Mouse (Mus musculus): Measurements from ENCODE around the gene Myb. TPM values are rescaled to one million over a fixed set of nuclear protein-coding genes. Genes with fewer than 3 reads are reported as not detected.
"Not testable (repeated sequence)": the region's sequence is repeated elsewhere in the genome, so short reads cannot be mapped to it uniquely, and the experiment has no call there.

The Myb gene
- polyA plus RNA-seq, 1 experiment = 8.4 TPM

- TF ChIP-seq POLR2A (IDR thresholded peaks at IDR 0.05; ENCODE audit: low read depth, low read length) (no peak), CTCF (IDR thresholded peaks at IDR 0.05; ENCODE audit: extremely low read depth, insufficient read length, insufficient replicate concordance, low read depth, low read length) (no peak)
- Histone ChIP-seq H3K27ac (ENCODE audit: insufficient read depth, low read depth, low read length) (no peak overlapping the region), H3K27me3 (ENCODE audit: control insufficient read depth, insufficient read depth, low read length) (no peaks in the 10 kb centered on the region), H3K4me1 (ENCODE audit: control insufficient read depth, insufficient read depth, insufficient read length, low read length) (no peaks in the 10 kb centered on the region; the same call in 1 of the 2 replicates), H3K4me3 (ENCODE audit: low read depth, low read length) (no peak overlapping the region), H3K36me3 (ENCODE audit: control insufficient read depth, insufficient read depth, low read length) (peaks cover 35% of the 10 kb centered on the region)
These were observed 9.5 kb downstream of the Myb start for GRCm38 (mm10) chr10:21151320-21151719.

- H3K27me3 ChIP-seq (ENCODE audit: control insufficient read depth, insufficient read depth, low read length); H3K4me3 ChIP-seq (ENCODE audit: low read depth, low read length); H3K27ac ChIP-seq (ENCODE audit: insufficient read depth, low read depth, low read length); H3K4me1 ChIP-seq (ENCODE audit: control insufficient read depth, insufficient read depth, insufficient read length, low read length): not testable (repeated sequence)
- 84% methylated on average over 6 of the region's 6 CpGs for WGBS
- H3K36me3 ChIP-seq (ENCODE audit: control insufficient read depth, insufficient read depth, low read length) = peaks cover 38% of the 10 kb centered on the region
These were observed 10.8 kb downstream of the Myb start for GRCm38 (mm10) chr10:21149945-21150344.

DNA sequence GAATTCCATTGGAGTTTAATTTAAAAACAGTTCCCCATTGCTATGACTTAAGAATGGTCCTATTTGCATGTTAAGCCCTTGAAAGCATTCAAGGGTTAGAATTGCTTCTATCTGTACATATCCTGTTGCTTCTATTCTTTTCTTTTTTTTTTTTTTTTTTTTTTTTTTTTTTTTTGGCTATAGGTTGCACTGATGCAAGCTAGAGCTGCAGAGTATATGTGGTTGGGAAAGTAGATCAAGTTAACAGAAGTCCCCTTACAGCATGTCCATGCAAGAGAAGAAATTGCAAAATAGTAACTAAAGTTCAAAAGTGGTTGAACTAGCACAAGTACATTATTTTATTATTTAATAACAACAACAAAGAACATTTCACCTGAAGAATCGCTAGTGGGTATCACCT, 14.1 kb downstream of the Myb start:
- H3K4me3 ChIP-seq (ENCODE audit: low read depth, low read length) = no peak overlapping the region
- peaks cover 39% of the 10 kb centered on the region for H3K36me3 ChIP-seq (ENCODE audit: control insufficient read depth, insufficient read depth, low read length)
- no peak for TF ChIP-seq POLR2A (IDR thresholded peaks at IDR 0.05; ENCODE audit: low read depth, low read length)
- no peak for TF ChIP-seq CTCF (IDR thresholded peaks at IDR 0.05; ENCODE audit: extremely low read depth, insufficient read length, insufficient replicate concordance, low read depth, low read length)
- H3K4me1 ChIP-seq (ENCODE audit: control insufficient read depth, insufficient read depth, insufficient read length, low read length) = no peaks in the 10 kb centered on the region
- WGBS = 91% methylated on average over 1 of the region's 1 CpGs
- H3K27me3 ChIP-seq (ENCODE audit: control insufficient read depth, insufficient read depth, low read length) = no peaks in the 10 kb centered on the region
- H3K27ac ChIP-seq (ENCODE audit: insufficient read depth, low read depth, low read length) = no peak overlapping the region

GRCm38 (mm10) chr10:21146263-21146662, 14.5 kb downstream of the Myb start:
- no peak overlapping the region for H3K27ac ChIP-seq (ENCODE audit: insufficient read depth, low read depth, low read length)
- peaks cover 40% of the 10 kb centered on the region for H3K36me3 ChIP-seq (ENCODE audit: control insufficient read depth, insufficient read depth, low read length)
- TF ChIP-seq CTCF (IDR thresholded peaks at IDR 0.05; ENCODE audit: extremely low read depth, insufficient read length, insufficient replicate concordance, low read depth, low read length) = no peak
- no peak for TF ChIP-seq POLR2A (IDR thresholded peaks at IDR 0.05; ENCODE audit: low read depth, low read length)
- no peak overlapping the region for H3K4me3 ChIP-seq (ENCODE audit: low read depth, low read length)
- 74% methylated on average over 2 of the region's 2 CpGs for WGBS
- H3K27me3 ChIP-seq (ENCODE audit: control insufficient read depth, insufficient read depth, low read length) = no peaks in the 10 kb centered on the region
- H3K4me1 ChIP-seq (ENCODE audit: control insufficient read depth, insufficient read depth, insufficient read length, low read length) = no peaks in the 10 kb centered on the region

GRCm38 (mm10) chr10:21144627-21145504, 15.9 kb downstream of the Myb start:
- no peak overlapping the region for H3K27ac ChIP-seq (ENCODE audit: insufficient read depth, low read depth, low read length)
- peak overlapping the region; percentile 38 for H3K4me3 ChIP-seq (ENCODE audit: low read depth, low read length)
- WGBS = 69% methylated on average over 27 of the region's 27 CpGs

DNA sequence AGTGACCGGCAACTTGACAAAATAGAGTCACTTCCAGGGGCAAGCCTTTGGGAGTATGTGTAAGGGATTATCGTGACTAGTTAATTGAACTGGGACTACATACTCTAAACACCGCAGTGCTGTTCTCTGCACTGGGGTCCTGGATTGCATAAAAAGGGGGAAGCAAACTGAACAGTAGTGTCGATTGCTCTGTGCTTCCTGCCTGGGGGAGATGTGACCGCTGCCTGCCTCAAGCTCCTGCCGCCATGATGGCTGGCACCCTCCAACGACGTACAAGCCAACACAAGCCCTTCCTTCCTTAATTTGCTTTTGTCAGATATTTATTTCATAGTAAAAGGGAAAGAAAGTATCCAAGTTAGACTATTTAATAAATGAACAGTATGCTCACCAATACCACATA, 25.5 kb downstream of the Myb start:
- TF ChIP-seq POLR2A (IDR thresholded peaks at IDR 0.05; ENCODE audit: low read depth, low read length) (no peak), CTCF (IDR thresholded peaks at IDR 0.05; ENCODE audit: extremely low read depth, insufficient read length, insufficient replicate concordance, low read depth, low read length) (no peak)
- Histone ChIP-seq H3K4me1 (ENCODE audit: control insufficient read depth, insufficient read depth, insufficient read length, low read length) (no peaks in the 10 kb centered on the region), H3K27me3 (ENCODE audit: control insufficient read depth, insufficient read depth, low read length) (no peaks in the 10 kb centered on the region), H3K36me3 (ENCODE audit: control insufficient read depth, insufficient read depth, low read length) (peaks cover 26% of the 10 kb centered on the region), H3K27ac (ENCODE audit: insufficient read depth, low read depth, low read length) (no peak overlapping the region), H3K4me3 (ENCODE audit: low read depth, low read length) (no peak overlapping the region)
- 92% methylated on average over 8 of the region's 8 CpGs for WGBS

More at GRCm38 (mm10) chr10:21144627-21145504, 15.9 kb downstream of the Myb start:
- TF ChIP-seq CTCF (IDR thresholded peaks at IDR 0.05; ENCODE audit: extremely low read depth, insufficient read length, insufficient replicate concordance, low read depth, low read length) (no peak), POLR2A (IDR thresholded peaks at IDR 0.05; ENCODE audit: low read depth, low read length) (no peak)
- no peaks in the 10 kb centered on the region for H3K4me1 ChIP-seq (ENCODE audit: control insufficient read depth, insufficient read depth, insufficient read length, low read length)
- H3K36me3 ChIP-seq (ENCODE audit: control insufficient read depth, insufficient read depth, low read length) = peaks cover 38% of the 10 kb centered on the region
- no peaks in the 10 kb centered on the region for H3K27me3 ChIP-seq (ENCODE audit: control insufficient read depth, insufficient read depth, low read length)

DNA sequence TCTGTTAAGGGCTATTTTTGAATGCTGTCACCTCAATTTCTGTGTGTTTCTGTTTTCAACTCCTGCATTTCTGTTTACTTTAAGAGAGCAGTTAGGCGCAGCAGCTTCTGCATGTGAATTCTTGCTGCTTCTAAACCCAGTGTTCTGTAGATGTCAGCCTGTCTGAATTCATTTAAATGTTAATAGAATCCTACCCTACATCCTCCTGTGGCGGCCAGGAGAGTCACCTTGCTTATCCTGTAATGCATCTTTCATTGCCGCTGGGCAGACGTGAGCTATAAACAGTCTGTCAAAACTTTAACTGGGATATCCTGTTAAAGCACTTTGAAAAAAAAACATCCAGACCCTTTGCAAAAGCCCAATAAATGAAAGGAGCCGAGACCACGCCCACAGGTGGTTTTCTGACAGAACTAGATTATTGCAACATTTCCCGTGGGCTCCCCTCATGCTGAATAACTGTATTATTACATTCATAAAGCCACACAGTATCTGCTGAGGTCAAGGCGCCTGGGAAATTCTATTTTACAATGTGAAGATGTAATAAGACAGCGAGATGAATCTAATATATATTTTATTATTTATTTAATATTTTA, 29.8 kb downstream of the Myb start:
- Histone ChIP-seq H3K4me1 (ENCODE audit: control insufficient read depth, insufficient read depth, insufficient read length, low read length) (no peaks in the 10 kb centered on the region), H3K36me3 (ENCODE audit: control insufficient read depth, insufficient read depth, low read length) (peaks cover 28% of the 10 kb centered on the region), H3K27ac (ENCODE audit: insufficient read depth, low read depth, low read length) (no peak overlapping the region), H3K4me3 (ENCODE audit: low read depth, low read length) (no peak overlapping the region), H3K27me3 (ENCODE audit: control insufficient read depth, insufficient read depth, low read length) (no peaks in the 10 kb centered on the region)
- TF ChIP-seq CTCF (IDR thresholded peaks at IDR 0.05; ENCODE audit: extremely low read depth, insufficient read length, insufficient replicate concordance, low read depth, low read length) (no peak), POLR2A (IDR thresholded peaks at IDR 0.05; ENCODE audit: low read depth, low read length) (no peak)
- WGBS = 66% methylated on average over 9 of the region's 9 CpGs
